Mouse (Mus musculus): ENCODE data around the gene Vcp.

DNA sequence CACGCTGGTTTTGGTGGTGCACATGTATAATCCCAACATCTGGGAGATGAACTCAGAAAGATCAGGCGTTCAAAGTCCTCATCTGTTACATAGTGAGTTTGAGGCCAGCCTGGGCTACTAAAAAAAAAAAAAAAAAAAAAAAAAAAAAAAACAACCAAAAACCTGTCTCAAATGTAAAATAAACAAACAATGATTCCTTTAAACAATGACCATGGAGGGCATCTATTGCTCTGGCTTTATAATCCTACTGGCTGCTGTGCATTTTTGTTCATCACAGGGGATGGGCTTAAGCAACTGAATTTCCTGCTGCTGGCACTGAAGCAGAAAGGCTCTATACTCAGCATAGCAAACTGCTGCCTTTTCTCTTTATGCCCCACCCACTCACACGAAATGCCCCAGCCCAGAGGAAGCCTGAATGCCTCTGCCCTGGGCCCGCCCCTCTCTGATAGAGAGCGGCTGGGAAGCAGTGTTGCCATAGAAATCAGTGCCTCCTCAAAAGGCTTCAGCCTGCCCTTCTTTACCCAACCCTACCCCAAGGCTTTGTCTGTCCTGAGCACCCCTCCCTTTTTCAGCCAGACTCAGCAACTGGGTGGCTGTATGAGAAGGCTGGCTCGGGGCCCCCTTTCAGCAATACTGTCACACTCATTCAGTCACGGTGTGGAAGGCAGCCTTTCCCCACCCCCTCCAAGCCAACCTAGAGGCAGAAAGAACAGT lies 43.5 kb upstream of the Vcp start:
- no peak for TF ChIP-seq POLR2A (IDR thresholded peaks at IDR 0.05; ENCODE audit: insufficient read depth, low read depth, low read length)
- no peak for TF ChIP-seq CTCF (IDR thresholded peaks at IDR 0.05)

All from heart, adult 2 months (tissue).